Mouse (Mus musculus) heart, adult 2 months (tissue): ENCODE measurements around the gene Slit1.

Experiments
- CTCF ChIP-seq: fragments of 200-600 bp; IDR thresholded peaks from 2 replicates; pipeline ENCODE4 v1.8.1; 2022; ENCODE audit warnings: antibody characterized with exemption, mild to moderate bottlenecking, moderate library complexity
- EP300 ChIP-seq: fragments of 200-500 bp; IDR thresholded peaks from 2 replicates; pipeline ENCODE4 v1.6.1; 2011; ENCODE audit warnings: low read depth, low read length, control low read depth; ENCODE audit not compliant: insufficient read depth
- POLR2A ChIP-seq: fragments of 200-500 bp; IDR thresholded peaks from 2 replicates; pipeline ENCODE4 v1.6.1; 2011; ENCODE audit warnings: mild to moderate bottlenecking, low read depth, low read length, control low read depth; ENCODE audit not compliant: insufficient read depth

GRCm38 (mm10) chr19:41634999-41635398 lies 108.5 kb downstream of the Slit1 start:
- TF ChIP-seq CTCF, result no peak
- no peak for TF ChIP-seq EP300
- no peak for TF ChIP-seq POLR2A
